Mouse (Mus musculus): ENCODE measurements at regions not wholly inside any gene's neighbourhood (a gene's known extent, or its start where the extent isn't known, plus 50 kb on each side); places are given as distances from the start of the nearest gene placed in this dataset.

DNA sequence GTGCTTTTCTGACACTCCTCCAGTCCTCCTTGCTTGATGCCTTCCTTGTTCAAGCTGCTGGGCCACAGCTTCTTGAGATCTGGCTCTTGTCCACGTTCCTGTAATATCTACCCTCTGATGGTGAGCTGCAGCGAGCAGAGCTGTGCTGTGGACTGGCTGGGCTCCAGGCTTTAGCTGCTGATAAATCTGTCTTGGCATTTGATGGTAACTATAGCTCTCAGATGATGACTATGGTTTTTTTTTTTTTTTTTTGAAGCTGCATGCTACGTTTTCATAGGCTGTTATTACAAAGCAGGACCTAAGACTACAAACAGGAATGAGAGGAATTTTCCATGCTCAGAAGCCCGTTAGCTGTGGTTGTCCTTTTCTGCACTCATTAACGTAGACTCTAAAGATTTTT, 352.3 kb downstream of the Nup35 start:
- ATAC-seq (ENCODE audit: low TSS enrichment): peak; percentile 95

DNA sequence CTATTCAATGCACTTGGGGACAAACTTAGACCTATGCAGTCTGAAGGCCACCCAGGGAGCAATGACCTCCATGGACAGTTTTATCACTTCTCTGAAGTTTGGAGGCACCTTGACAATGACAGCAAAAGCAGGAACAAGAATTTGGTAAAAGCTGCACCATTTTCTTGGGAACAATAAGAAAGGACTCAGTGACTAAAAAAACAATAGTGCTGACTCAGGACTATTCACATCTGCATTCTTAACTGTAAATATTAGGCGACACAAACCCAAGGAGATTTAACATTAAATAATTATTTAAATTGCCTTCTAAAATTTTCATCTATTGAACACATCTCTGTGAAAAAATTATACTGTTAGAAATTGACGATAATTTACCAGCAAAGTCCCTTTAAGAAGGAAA, 356.2 kb downstream of the Nup35 start:
- no peak for ATAC-seq (ENCODE audit: low TSS enrichment)

DNA sequence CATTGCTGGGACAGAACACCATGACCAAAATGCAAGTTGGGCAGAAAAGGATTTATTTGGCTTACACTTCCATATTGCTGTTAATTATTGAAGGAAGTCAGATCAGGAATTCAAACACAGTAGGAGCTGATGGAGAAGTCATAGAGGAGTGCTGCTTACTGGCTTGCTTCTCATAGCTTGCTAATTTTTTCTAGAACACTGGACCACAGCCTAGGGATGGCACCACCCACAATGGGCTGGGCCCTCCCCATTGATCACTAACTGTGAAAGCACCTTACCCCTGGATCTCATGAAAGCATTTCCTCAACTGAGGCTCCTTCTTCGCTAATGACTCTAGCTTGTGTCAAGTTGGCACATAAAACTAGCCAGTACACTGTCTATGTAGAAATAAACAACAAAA, 381.3 kb downstream of the Nup35 start:
- ATAC-seq (ENCODE audit: low TSS enrichment): no peak

DNA sequence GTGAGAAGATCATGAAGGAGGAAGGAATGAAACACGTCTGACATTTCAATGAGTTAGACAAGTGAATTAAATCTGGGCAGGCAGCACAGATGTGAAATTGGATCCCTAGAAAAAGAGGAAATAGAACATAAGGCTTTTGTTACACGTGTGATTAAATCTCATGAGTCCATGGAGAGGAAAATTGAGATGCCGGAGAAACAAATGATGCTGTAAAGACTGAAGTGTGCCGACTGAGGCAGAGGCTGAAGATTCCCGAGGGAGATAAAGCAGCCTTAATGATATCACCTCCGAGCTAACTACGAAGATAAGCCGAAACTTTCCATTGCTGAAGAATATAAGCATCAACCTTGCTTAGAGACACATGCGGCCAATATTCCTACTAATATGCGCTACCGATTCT, 390.0 kb downstream of the Nup35 start:
- ATAC-seq (ENCODE audit: low TSS enrichment): no peak; the same call in 1 of the 2 replicates

DNA sequence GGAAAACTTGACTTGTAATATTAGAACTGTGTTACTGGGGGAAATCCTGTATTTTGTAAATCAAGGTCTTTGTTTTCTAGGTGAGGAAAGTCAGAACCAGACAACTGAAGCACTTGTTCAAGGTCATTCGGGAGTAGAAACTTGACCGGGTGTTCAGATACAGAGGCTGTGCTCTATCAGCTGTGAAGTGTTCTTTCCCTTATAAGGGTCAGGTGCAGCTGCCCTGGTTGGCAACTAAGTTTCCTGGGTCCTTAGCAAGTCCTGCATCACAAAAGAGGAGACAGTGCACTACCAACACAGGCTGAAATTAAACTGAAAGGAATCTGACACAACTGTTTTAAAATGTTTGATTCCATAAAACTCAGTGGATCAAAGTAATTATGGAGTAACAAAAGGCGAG, 406.6 kb downstream of the Nup35 start:
- ATAC-seq (ENCODE audit: low TSS enrichment): no peak
